Mouse (Mus musculus) heart, postnatal 0 days (tissue): ENCODE data around the gene Spag7.

Source experiments
- CTCF ChIP-seq: IDR thresholded peaks from 2 replicates; pipeline ENCODE4 v1.5.1; 2016; ENCODE audit warnings: antibody characterized with exemption, control low read depth, low read depth
- EP300 ChIP-seq: IDR thresholded peaks from 2 replicates; pipeline ENCODE4 v1.6.1; 2016; ENCODE audit warnings: antibody characterized with exemption, low read depth

GRCm38 (mm10) chr11:70637764-70638163 lies 31.5 kb downstream of the Spag7 start:
- TF ChIP-seq CTCF (no peak), EP300 (no peak)
